Comparison of ENCODE assay signal across 8 mouse cellular contexts in genomic region chr17:10318561-10319430, GRCm38 (mm10). TPM values are rescaled to one million over a fixed set of nuclear protein-coding genes. Genes with fewer than 3 reads are reported as not detected.
A peak's percentile ranks its signal among the peaks of the same experiment; 100 is the strongest.
DNase-seq lines count a peak whose midpoint lies in the region; ATAC-seq and TF ChIP-seq lines count a peak whose summit lies in the region.

No protein-coding gene starts in this region.

- no peaks in the 10 kb centered on the region for H3K36me3 ChIP-seq in limb, embryonic 14.5 days (ENCODE audit: control insufficient read depth, insufficient read depth, low read length)
- H3K36me3 ChIP-seq in midbrain, embryonic 14.5 days (ENCODE audit: control insufficient read depth, insufficient read depth, low read length), result no peaks in the 10 kb centered on the region

- 0 out of 2 replicates have a peak, but pooled peaks have one; percentile 18 for TF ChIP-seq POLR2A in limb, embryonic 14.5 days (IDR thresholded peaks at IDR 0.05; ENCODE audit: borderline replicate concordance, extremely low read depth, insufficient read depth, insufficient read length)

- no peaks in the 10 kb centered on the region for H3K27me3 ChIP-seq in limb, embryonic 14.5 days (ENCODE audit: control insufficient read depth, insufficient read depth, low read length)
- H3K27me3 ChIP-seq in midbrain, embryonic 14.5 days (ENCODE audit: control insufficient read depth, insufficient read depth, low read length), result no peaks in the 10 kb centered on the region

- peak overlapping the region; percentile 53; the same call in 1 of the 2 replicates for H3K4me2 ChIP-seq in limb, embryonic 14.5 days (replicated peaks; ENCODE audit: low read depth, low read length, severe bottlenecking)
- peak overlapping the region; percentile 77 for H3K4me2 ChIP-seq in midbrain, embryonic 14.5 days (ENCODE audit: low read length)

- ATAC-seq in limb, embryonic 14.5 days (ENCODE audit: low FRiP score, low read depth), result peak; percentile 62
- ATAC-seq in midbrain, embryonic 14.5 days (ENCODE audit: low FRiP score, low TSS enrichment), result peak; percentile 66

- H3K9ac ChIP-seq in limb, embryonic 14.5 days (ENCODE audit: low read depth, low read length, severe bottlenecking), result peak overlapping the region; percentile 98
- peak overlapping the region; percentile 99 for H3K9ac ChIP-seq in midbrain, embryonic 14.5 days (replicated peaks; ENCODE audit: low read length)

- DNase-seq in 3T3-L1 (ENCODE audit: low read depth, low spot score), result peak; percentile 55
- DNase-seq in adrenal gland, adult 8-10 months, result peak; percentile 62
- peak; percentile 53 for DNase-seq in embryo, embryonic 9.5 days (ENCODE audit: extremely low spot score)
- peak; percentile 81 to 90 for DNase-seq in heart, adult 18-20 months
- DNase-seq in kidney, adult 11 months, result peak; percentile 67
- peak; percentile 77 for DNase-seq in limb, embryonic 14.5 days (ENCODE audit: low spot score)
- peak; percentile 85 for DNase-seq in midbrain, embryonic 14.5 days
- peak; percentile 73 to 76 for DNase-seq in spleen, postnatal 36 days (ENCODE audit: low spot score in 2 of 2)

- H3K27ac ChIP-seq in limb, embryonic 14.5 days (replicated peaks; ENCODE audit: low read depth, low read length), result peak overlapping the region; percentile 99
- peak overlapping the region; percentile 99 for H3K27ac ChIP-seq in midbrain, embryonic 14.5 days (replicated peaks; ENCODE audit: low read depth, low read length)

- peaks cover 15% of the 10 kb centered on the region for H3K4me1 ChIP-seq in limb, embryonic 14.5 days (ENCODE audit: control insufficient read depth, insufficient read depth, low read length)
- H3K4me1 ChIP-seq in midbrain, embryonic 14.5 days (ENCODE audit: control insufficient read depth, insufficient read depth, low read length), result peaks cover 31% of the 10 kb centered on the region

- 1% methylated on average over 71 of the region's 153 CpGs for WGBS in limb, embryonic 14.5 days
- under 1% methylated on average over 126 of the region's 153 CpGs for WGBS in midbrain, embryonic 14.5 days

- no peaks in the 10 kb centered on the region for H3K9me3 ChIP-seq in limb, embryonic 14.5 days (ENCODE audit: control insufficient read depth, low read length)
- H3K9me3 ChIP-seq in midbrain, embryonic 14.5 days (ENCODE audit: control insufficient read depth, low read length), result no peaks in the 10 kb centered on the region

- H3K4me3 ChIP-seq in limb, embryonic 14.5 days (replicated peaks; ENCODE audit: low read length), result peak overlapping the region; percentile 85
- H3K4me3 ChIP-seq in midbrain, embryonic 14.5 days (replicated peaks; ENCODE audit: low read depth, low read length), result peak overlapping the region; percentile 77

RNA-seq across cellular contexts. Expression of gene Qk, which starts 0.9 kb away (rescaled TPM):
- 100 to 1,000 TPM; 121 to 231 (median 200) TPM for total RNA-seq in adrenal gland, adult 8-10 months (2022)
- total RNA-seq in heart, adult 18-20 months (2021), result 100 to 1,000 TPM; 490 to 493 TPM
- polyA plus RNA-seq in limb, embryonic 14.5 days (2012; rRNA removed), result 164 and 197 TPM in 2 replicates
- 47.4 and 52.7 TPM in 2 replicates for polyA plus RNA-seq in limb, embryonic 14.5 days (2014; fragmentation: Nextera tagmentation; extraction: Ambion mirVana)
- polyA plus RNA-seq in midbrain, embryonic 14.5 days (2014; fragmentation: Nextera tagmentation; extraction: Ambion mirVana), result 52.9 and 62.8 TPM in 2 replicates

Comparison
In these comparisons a context has a peak if more than half of its experiments do, and no peak if none do; other contexts are left out.
1. Peak in every context shown above with its lines: DNase-seq, ATAC-seq, H3K4me3 ChIP-seq and H3K27ac ChIP-seq.